In the genomic region with DNA sequence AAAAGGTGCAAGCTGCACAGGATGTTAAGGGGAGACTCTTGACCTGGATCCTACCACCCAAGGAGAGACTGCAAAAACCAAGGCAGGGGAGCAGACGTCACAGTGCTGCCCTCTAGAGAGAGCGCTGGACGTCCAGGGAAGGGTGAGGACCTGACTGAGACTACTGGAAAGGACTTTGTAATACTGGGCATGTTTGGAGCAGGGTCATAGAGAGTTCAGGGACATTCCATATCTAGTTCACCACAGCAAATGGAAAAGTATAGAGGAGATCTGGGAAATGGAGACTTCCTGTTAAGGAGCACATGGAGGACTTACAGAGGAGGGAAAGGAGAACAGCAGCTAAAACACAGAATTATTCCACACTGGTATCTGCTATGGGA, we compare ENCODE assay signal across 11 mouse cellular contexts. TPM values are rescaled to one million over a fixed set of nuclear protein-coding genes. Genes with fewer than 3 reads are reported as not detected.
A peak's percentile ranks its signal among the peaks of the same experiment; 100 is the strongest.
DNase-seq lines count a peak whose midpoint lies in the region; ATAC-seq and TF ChIP-seq lines count a peak whose summit lies in the region.
"Had no signal": no experiment of that assay in that cellular context is flagged by ENCODE, and none has a peak within 500 bp of the region (broad histone marks: within the 10 kb centered on the region; RNA-seq: fewer than 3 reads in every experiment).

No protein-coding gene starts in this region.

- peak; percentile 30; the same call in 1 of the 2 replicates for TF ChIP-seq CTCF in stomach, postnatal 0 days (IDR thresholded peaks at IDR 0.05; ENCODE audit: low read depth)

- peak overlapping the region; percentile 73 for H3K9ac ChIP-seq in heart, embryonic 13.5 days
- H3K9ac ChIP-seq in lung, embryonic 16.5 days (ENCODE audit: low read length): no peak overlapping the region
- H3K9ac ChIP-seq in intestine, embryonic 16.5 days (ENCODE audit: low read depth, low read length): no peak overlapping the region
- H3K9ac ChIP-seq in stomach, postnatal 0 days (ENCODE audit: low read length): no peak overlapping the region
- H3K9ac ChIP-seq: hindbrain, embryonic 14.5 days had no signal

- H3K4me2 ChIP-seq in heart, embryonic 13.5 days: no peak overlapping the region
- no peak overlapping the region for H3K4me2 ChIP-seq in lung, embryonic 16.5 days (ENCODE audit: low read depth, low read length)
- H3K4me2 ChIP-seq in intestine, embryonic 16.5 days (ENCODE audit: low read depth, low read length): no peak overlapping the region
- H3K4me2 ChIP-seq in stomach, postnatal 0 days (replicated peaks; ENCODE audit: low read depth): no peak overlapping the region
- H3K4me2 ChIP-seq: hindbrain, embryonic 14.5 days had no signal

- no peak for ATAC-seq in heart, embryonic 13.5 days (ENCODE audit: extremely low read depth, insufficient number of reproducible peaks, low FRiP score, low TSS enrichment)
- ATAC-seq in lung, embryonic 16.5 days (ENCODE audit: low read depth): 0 out of 2 replicates have a peak, but pooled peaks have one; percentile 18
- peak; percentile 47; the same call in 1 of the 2 replicates for ATAC-seq in intestine, embryonic 16.5 days
- ATAC-seq in stomach, postnatal 0 days (ENCODE audit: low FRiP score, low TSS enrichment): peak; percentile 32; the same call in 1 of the 2 replicates

- H3K9me3 ChIP-seq in heart, embryonic 13.5 days: no peaks in the 10 kb centered on the region
- no peaks in the 10 kb centered on the region for H3K9me3 ChIP-seq in lung, embryonic 16.5 days (ENCODE audit: control insufficient read depth, low read length)
- H3K9me3 ChIP-seq in intestine, embryonic 16.5 days (ENCODE audit: control insufficient read depth, low read length): no peaks in the 10 kb centered on the region
- H3K9me3 ChIP-seq in stomach, postnatal 0 days (ENCODE audit: control insufficient read depth, low read length): no peaks in the 10 kb centered on the region

- intact Hi-C loops in left cerebral cortex, postnatal 36 days (cut with DNase I): loop anchor here (10.0 kb wide), 1 partner anchor 475 kb away; no protein-coding TSS in a partner anchor

- no peak overlapping the region for H3K4me3 ChIP-seq in heart, embryonic 13.5 days
- H3K4me3 ChIP-seq in lung, embryonic 16.5 days (ENCODE audit: low read length): no peak overlapping the region
- no peak overlapping the region for H3K4me3 ChIP-seq in intestine, embryonic 16.5 days (ENCODE audit: low read length)
- no peak overlapping the region for H3K4me3 ChIP-seq in stomach, postnatal 0 days (ENCODE audit: low read depth, low read length)

- no peaks in the 10 kb centered on the region for H3K27me3 ChIP-seq in heart, embryonic 13.5 days (replicated peaks)
- H3K27me3 ChIP-seq in lung, embryonic 16.5 days (ENCODE audit: control insufficient read depth, insufficient read depth, low read depth, low read length): no peaks in the 10 kb centered on the region
- H3K27me3 ChIP-seq in intestine, embryonic 16.5 days (replicated peaks; ENCODE audit: control insufficient read depth, insufficient read depth, low read length): no peaks in the 10 kb centered on the region
- H3K27me3 ChIP-seq in stomach, postnatal 0 days (ENCODE audit: control insufficient read depth, insufficient read depth, low read length): no peaks in the 10 kb centered on the region

- H3K36me3 ChIP-seq in heart, embryonic 13.5 days: peaks cover 40% of the 10 kb centered on the region
- H3K36me3 ChIP-seq in lung, embryonic 16.5 days (ENCODE audit: control insufficient read depth, insufficient read depth, low read length): no peaks in the 10 kb centered on the region
- H3K36me3 ChIP-seq in intestine, embryonic 16.5 days (ENCODE audit: control insufficient read depth, insufficient read depth, low read length): no peaks in the 10 kb centered on the region
- 0 out of 2 replicates have a peak, but pooled peaks cover 2% of the 10 kb centered on the region for H3K36me3 ChIP-seq in stomach, postnatal 0 days (ENCODE audit: control insufficient read depth, insufficient read depth, low read length)

- DNase-seq in heart, adult 9 months (ENCODE audit: low spot score in 2 of 2): no peak
- DNase-seq in lung, adult 18-20 months: no peak
- no peak for DNase-seq in stomach, postnatal 0 days (ENCODE audit: low spot score)
- no peak for DNase-seq in c-Kit-positive CD71-positive TER-119-positive erythroid progenitor cells, embryonic 14.5 days (ENCODE audit: low spot score)
- no peak for DNase-seq in left cerebral cortex, postnatal 36 days (ENCODE audit: low spot score in 2 of 2)
- DNase-seq: thymus, postnatal 36 days had no signal

- TF ChIP-seq EP300 in stomach, postnatal 0 days (optimal IDR thresholded peaks at IDR 0.05): no peak

- peaks cover 98% of the 10 kb centered on the region for H3K4me1 ChIP-seq in heart, embryonic 13.5 days
- H3K4me1 ChIP-seq in lung, embryonic 16.5 days (replicated peaks; ENCODE audit: control insufficient read depth, insufficient read depth, low read length): peaks cover 11% of the 10 kb centered on the region; the same call in 1 of the 2 replicates
- peaks cover 6% of the 10 kb centered on the region; the same call in 1 of the 2 replicates for H3K4me1 ChIP-seq in intestine, embryonic 16.5 days (ENCODE audit: control insufficient read depth, insufficient read depth, low read length)
- H3K4me1 ChIP-seq in stomach, postnatal 0 days (replicated peaks; ENCODE audit: control insufficient read depth, insufficient read depth): 0 out of 2 replicates have a peak, but pooled peaks cover 3% of the 10 kb centered on the region

- WGBS in heart, embryonic 13.5 days: 30% methylated on average over 3 of the region's 3 CpGs
- WGBS in lung, embryonic 16.5 days: 39% methylated on average over 3 of the region's 3 CpGs
- WGBS in intestine, embryonic 16.5 days: 47% methylated on average over 3 of the region's 3 CpGs
- WGBS in stomach, postnatal 0 days: 54% methylated on average over 3 of the region's 3 CpGs

- peak overlapping the region; percentile 84 for H3K27ac ChIP-seq in heart, embryonic 13.5 days (replicated peaks)
- H3K27ac ChIP-seq in lung, embryonic 16.5 days (ENCODE audit: low read length): no peak overlapping the region
- no peak overlapping the region for H3K27ac ChIP-seq in intestine, embryonic 16.5 days (ENCODE audit: low read length)
- H3K27ac ChIP-seq in stomach, postnatal 0 days (replicated peaks): no peak overlapping the region
- H3K27ac ChIP-seq: hindbrain, embryonic 14.5 days had no signal

RNA-seq across cellular contexts. Expression of gene Rcsd1, which starts 29.9 kb away (rescaled TPM):
- 83.9 and 95.4 TPM in 2 replicates for polyA plus RNA-seq in heart, embryonic 13.5 days (2015; fragmentation: Nextera tagmentation; extraction: Ambion mirVana)
- 47.8 and 51.5 TPM in 2 replicates for polyA plus RNA-seq in lung, embryonic 16.5 days (2015; fragmentation: Nextera tagmentation; extraction: Ambion mirVana)
- polyA plus RNA-seq in intestine, embryonic 16.5 days (2015; fragmentation: Nextera tagmentation; extraction: Ambion mirVana): 28.7 and 32.4 TPM in 2 replicates
- 16.1 TPM in 2 replicates for polyA plus RNA-seq in stomach, postnatal 0 days (2015; fragmentation: Nextera tagmentation; extraction: Ambion mirVana)
- total RNA-seq in left cerebral cortex, postnatal 36 days (2021): 1 to 10 TPM; 3.6 to 5.0 TPM

RNA-seq across cellular contexts. Expression of gene Mpzl1, which starts 45.3 kb away (rescaled TPM):
- 106 and 116 TPM in 2 replicates for polyA plus RNA-seq in heart, embryonic 13.5 days (2015; fragmentation: Nextera tagmentation; extraction: Ambion mirVana)
- 176 and 183 TPM in 2 replicates for polyA plus RNA-seq in lung, embryonic 16.5 days (2015; fragmentation: Nextera tagmentation; extraction: Ambion mirVana)
- 103 and 110 TPM in 2 replicates for polyA plus RNA-seq in intestine, embryonic 16.5 days (2015; fragmentation: Nextera tagmentation; extraction: Ambion mirVana)
- 71.4 and 76.4 TPM in 2 replicates for polyA plus RNA-seq in stomach, postnatal 0 days (2015; fragmentation: Nextera tagmentation; extraction: Ambion mirVana)
- total RNA-seq in left cerebral cortex, postnatal 36 days (2021): 10 to 100 TPM; 30.0 to 31.6 TPM
- total RNA-seq: neutrophil, adult 5-6 weeks had no signal
